ENCODE assay signal across 33 mouse cellular contexts in genomic region chr1:146015075-146015474, GRCm38 (mm10).
"Had no signal": no experiment of that assay in that cellular context is flagged by ENCODE, and none has a peak within 500 bp of the region (broad histone marks: within the 10 kb centered on the region; RNA-seq: fewer than 3 reads in every experiment).

No protein-coding gene starts in this region.

- H3K36me3 ChIP-seq: heart, embryonic 13.5 days; heart, embryonic 15.5 days; hindbrain, embryonic 10.5 days; hindbrain, embryonic 12.5 days; hindbrain, embryonic 13.5 days; hindbrain, embryonic 15.5 days; intestine, embryonic 15.5 days; kidney, embryonic 15.5 days had no signal

- H3K27me3 ChIP-seq: heart, embryonic 13.5 days; heart, embryonic 15.5 days; hindbrain, embryonic 12.5 days; hindbrain, embryonic 13.5 days; hindbrain, embryonic 15.5 days; intestine, embryonic 15.5 days; kidney, embryonic 15.5 days had no signal

- H3K4me2 ChIP-seq: heart, embryonic 13.5 days; heart, embryonic 15.5 days; hindbrain, embryonic 12.5 days; hindbrain, embryonic 13.5 days; hindbrain, embryonic 14.5 days; hindbrain, embryonic 15.5 days; intestine, embryonic 15.5 days; kidney, embryonic 15.5 days had no signal

- DNase-seq: heart, postnatal 10 days; heart, postnatal 14 days; heart, postnatal 36 days; heart, postnatal 4 days; kidney, adult 11 months; kidney, adult 18-20 months; kidney, adult 2 months; kidney, adult 8-10 months; kidney, adult 9 months; kidney, postnatal 10 days; kidney, postnatal 14 days; kidney, postnatal 25 days; kidney, postnatal 36 days; kidney, postnatal 4 days; layer of hippocampus, adult 9-11 months; layer of hippocampus, postnatal 36 days had no signal

- H3K4me3 ChIP-seq: heart, embryonic 13.5 days; heart, embryonic 15.5 days; hindbrain, embryonic 10.5 days; hindbrain, embryonic 12.5 days; hindbrain, embryonic 13.5 days; hindbrain, embryonic 15.5 days; intestine, embryonic 15.5 days; kidney, embryonic 15.5 days; layer of hippocampus, adult 2 months; left cerebral cortex, adult 2 months had no signal

- ATAC-seq: hindbrain, embryonic 16.5 days; hindbrain, postnatal 0 days; inflammation-experienced regulatory T-cells, adult 6 months; intestine, embryonic 15.5 days; intestine, embryonic 16.5 days; intestine, postnatal 0 days had no signal

- H3K9me3 ChIP-seq: heart, embryonic 13.5 days; heart, embryonic 15.5 days; hindbrain, embryonic 10.5 days; hindbrain, embryonic 12.5 days; hindbrain, embryonic 13.5 days; hindbrain, embryonic 15.5 days; intestine, embryonic 15.5 days; kidney, embryonic 15.5 days had no signal

- H3K27ac ChIP-seq: heart, embryonic 13.5 days; heart, embryonic 15.5 days; hindbrain, embryonic 10.5 days; hindbrain, embryonic 12.5 days; hindbrain, embryonic 13.5 days; hindbrain, embryonic 14.5 days; hindbrain, embryonic 15.5 days; hindbrain, postnatal 0 days; intestine, embryonic 15.5 days; kidney, embryonic 15.5 days; kidney, postnatal 0 days; layer of hippocampus, adult 2 months; left cerebral cortex, adult 2 months had no signal

- H3K4me1 ChIP-seq: heart, embryonic 13.5 days; heart, embryonic 15.5 days; hindbrain, embryonic 10.5 days; hindbrain, embryonic 12.5 days; hindbrain, embryonic 13.5 days; hindbrain, embryonic 15.5 days; intestine, embryonic 15.5 days; kidney, embryonic 15.5 days had no signal

- H3K9ac ChIP-seq: heart, embryonic 13.5 days; heart, embryonic 15.5 days; hindbrain, embryonic 12.5 days; hindbrain, embryonic 13.5 days; hindbrain, embryonic 14.5 days; hindbrain, embryonic 15.5 days; intestine, embryonic 15.5 days; kidney, embryonic 15.5 days had no signal
